Mouse (Mus musculus) forebrain, embryonic 13.5 days (tissue): ENCODE measurements around the gene Rwdd1. TPM values are rescaled to one million over a fixed set of nuclear protein-coding genes. Genes with fewer than 3 reads are reported as not detected.

Experiments used
- ATAC-seq: fragments of 200-750 bp; cut with Nextera tagmentation; 2 replicates; pipeline ENCODE4 v1.8.0; 2017
- H3K27ac ChIP-seq: fragments of 300-500 bp; sonication (generic); 2 replicates; pipeline ENCODE4 v1.5.1; 2015; ENCODE audit warnings: inconsistent platforms, mild to moderate bottlenecking, moderate library complexity
- H3K27me3 ChIP-seq: fragments of 300-500 bp; sonication (generic); 2 replicates; pipeline ENCODE4 v1.6.1; 2015; ENCODE audit warnings: mild to moderate bottlenecking, inconsistent platforms
- H3K36me3 ChIP-seq: fragments of 300-500 bp; sonication (generic); 2 replicates; pipeline ENCODE4 v1.6.1; 2015; ENCODE audit warnings: mild to moderate bottlenecking, inconsistent platforms; ENCODE audit not compliant: poor library complexity, severe bottlenecking
- H3K4me1 ChIP-seq: fragments of 300-500 bp; sonication (generic); 2 replicates; pipeline ENCODE4 v1.6.1; 2015; ENCODE audit warnings: inconsistent platforms
- H3K4me2 ChIP-seq: fragments of 300-500 bp; sonication (generic); 2 replicates; pipeline ENCODE4 v1.6.1; 2015; ENCODE audit warnings: inconsistent platforms, mild to moderate bottlenecking, moderate library complexity
- H3K4me3 ChIP-seq: fragments of 300-500 bp; sonication (generic); 2 replicates; pipeline ENCODE4 v1.5.1; 2015; ENCODE audit warnings: mild to moderate bottlenecking, inconsistent platforms
- H3K9ac ChIP-seq: fragments of 300-500 bp; sonication (generic); 2 replicates; pipeline ENCODE4 v1.6.1; 2015; ENCODE audit warnings: mild to moderate bottlenecking, inconsistent platforms
- H3K9me3 ChIP-seq: fragments of 300-500 bp; sonication (generic); replicated peaks from 2 replicates; pipeline ENCODE4 v1.6.1; 2016; ENCODE audit warnings: inconsistent platforms
- WGBS: fragments of 180-500 bp; shearing (Covaris S2); methylation state at CpG from one replicate; pipeline ENCODE4 v1.1.7; 2015; 5-methylcytosine and 5-hydroxymethylcytosine counted together
- polyA plus RNA-seq: library from polyadenylated mRNA; unstranded; fragments of >200 nt; fragmentation: Nextera tagmentation; extraction: Ambion mirVana; gene quantifications from 2 replicates; pipeline ENCODE4 v1.2.1, GENCODE M21; 2015

The Rwdd1 gene
- 144 and 170 TPM in 2 replicates for polyA plus RNA-seq

DNA sequence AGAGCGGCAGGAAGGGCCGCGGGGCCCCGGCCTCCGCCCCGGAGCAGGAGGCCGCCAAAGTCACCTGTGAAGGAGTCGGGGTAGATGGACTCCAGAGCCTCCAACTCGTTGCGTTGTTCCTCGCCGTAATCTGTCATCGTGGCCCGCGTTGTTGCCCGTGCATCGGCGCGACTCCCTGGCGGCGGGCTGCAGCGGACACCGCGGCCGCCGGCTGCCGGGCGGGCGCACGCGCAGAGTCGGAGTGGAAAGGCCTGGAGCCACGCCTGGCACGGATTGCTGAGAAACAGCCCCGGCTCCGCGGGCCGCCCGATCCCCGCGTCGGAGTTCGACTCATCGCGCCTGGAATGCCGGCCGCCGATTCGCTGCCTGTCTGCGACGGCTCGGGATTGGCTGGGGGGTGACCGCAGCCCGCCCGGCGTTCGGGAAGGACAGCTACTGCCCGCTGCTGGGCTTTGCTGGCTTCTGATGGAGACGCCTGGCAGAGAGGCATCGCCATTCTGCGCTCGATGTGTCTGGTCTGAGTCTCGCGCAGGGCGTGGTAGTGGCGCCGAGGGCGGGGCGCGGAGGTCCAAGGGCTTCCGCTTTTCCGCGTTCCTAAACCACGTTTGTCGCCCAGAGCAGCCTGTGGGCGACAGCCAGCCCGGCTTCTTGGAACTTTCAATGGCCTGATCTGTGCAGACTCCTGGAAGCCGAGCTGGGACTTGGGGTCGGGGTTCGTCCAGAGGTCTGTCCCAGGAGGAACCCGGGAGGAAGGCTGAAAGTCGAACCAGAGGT, at the start of gene Rwdd1:
Gene Rwdd1, minus strand, starts transcription at position 323 of the 774 bp plus-strand sequence.
- Histone ChIP-seq H3K4me2 (peak within 1 kb of the TSS; percentile 72), H3K36me3 (no peaks in the 10 kb centered on the region), H3K9ac (peak within 1 kb of the TSS; percentile 93), H3K27me3 (no peaks in the 10 kb centered on the region), H3K9me3 (no peaks in the 10 kb centered on the region), H3K27ac (peak within 1 kb of the TSS; percentile 88), H3K4me3 (peak within 1 kb of the TSS; percentile 75), H3K4me1 (peaks cover 20% of the 10 kb centered on the region)
- ATAC-seq: peak; percentile 100
- WGBS: under 1% methylated on average over 81 of the region's 82 CpGs

DNA sequence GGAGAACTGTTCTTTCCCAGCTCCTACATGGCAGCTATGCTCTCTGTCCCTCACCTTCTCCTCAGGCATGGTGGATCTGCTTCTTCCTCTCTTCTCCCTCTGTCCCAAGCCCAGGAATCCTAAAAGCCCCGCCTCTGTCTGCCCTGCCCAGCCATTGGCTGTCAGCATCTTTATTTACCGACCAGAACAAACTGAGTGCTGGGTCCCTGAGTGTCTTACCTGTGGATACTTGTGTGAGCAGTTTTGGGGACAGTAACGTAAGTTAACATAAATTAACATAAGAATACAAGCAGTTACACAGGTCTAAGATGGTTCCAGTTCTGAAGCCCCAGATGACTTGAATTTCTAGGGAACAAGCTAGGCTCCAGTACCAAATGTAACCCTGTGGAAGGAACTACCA, 47.2 kb upstream of the Rwdd1 start:
- Histone ChIP-seq H3K4me1 (peaks cover 10% of the 10 kb centered on the region), H3K9me3 (no peaks in the 10 kb centered on the region), H3K4me3 (no peak overlapping the region), H3K9ac (no peak overlapping the region), H3K27ac (no peak overlapping the region), H3K4me2 (no peak overlapping the region), H3K27me3 (no peaks in the 10 kb centered on the region), H3K36me3 (no peaks in the 10 kb centered on the region)
- ATAC-seq: no peak
- 62% methylated on average over 3 of the region's 3 CpGs for WGBS

DNA sequence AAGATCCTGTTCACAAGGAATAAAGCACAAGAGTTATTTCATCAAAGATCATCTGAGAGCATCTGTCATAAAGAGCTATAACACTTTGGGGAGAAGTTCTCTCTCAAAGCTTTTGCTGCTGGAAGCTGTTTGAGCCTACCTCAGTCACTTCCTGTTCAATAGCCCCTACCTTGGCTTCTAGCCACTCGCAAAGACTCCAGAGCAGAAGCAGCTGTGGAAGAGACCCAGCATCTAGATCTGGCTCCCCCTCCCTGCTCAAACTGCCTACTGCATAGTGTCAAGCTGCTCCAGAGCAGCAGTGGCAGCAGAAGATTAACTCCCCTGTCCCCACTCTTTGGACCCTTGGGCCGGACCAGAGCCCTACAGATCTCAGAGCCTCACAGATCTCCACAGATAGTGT, 34.6 kb upstream of the Rwdd1 start:
- ATAC-seq: no peak
- H3K4me1 ChIP-seq: no peaks in the 10 kb centered on the region
- no peaks in the 10 kb centered on the region for H3K36me3 ChIP-seq
- 94% methylated on average over 2 of the region's 2 CpGs for WGBS
- no peak overlapping the region for H3K4me3 ChIP-seq
- no peak overlapping the region for H3K9ac ChIP-seq
- H3K4me2 ChIP-seq: no peak overlapping the region
- no peaks in the 10 kb centered on the region for H3K9me3 ChIP-seq
- H3K27ac ChIP-seq: no peak overlapping the region
- H3K27me3 ChIP-seq: no peaks in the 10 kb centered on the region

DNA sequence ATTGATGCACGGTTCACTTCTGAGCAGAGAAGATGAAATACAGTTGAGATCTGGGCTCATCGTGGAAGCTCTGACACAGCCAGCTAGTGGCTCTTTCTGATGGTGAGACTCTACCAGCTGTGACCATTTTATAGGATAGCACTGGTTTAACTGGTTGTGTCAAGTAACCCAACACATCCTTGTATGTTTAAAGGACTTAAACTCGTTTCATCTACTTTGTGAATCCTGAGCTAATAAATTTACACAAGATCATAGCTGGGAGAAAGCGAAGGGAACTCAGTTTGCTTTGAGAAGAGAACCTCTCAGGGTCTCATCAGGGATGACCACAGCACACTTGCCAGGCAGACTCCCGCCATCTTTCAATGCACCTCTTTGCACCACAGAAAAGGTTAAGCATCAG, 24.8 kb upstream of the Rwdd1 start, which contains the start of gene Calhm4:
Gene Calhm4, minus strand, starts transcription at position 101 of the 400 bp plus-strand sequence.
- no peak for ATAC-seq
- no peaks in the 10 kb centered on the region for H3K27me3 ChIP-seq
- H3K4me3 ChIP-seq: no peak within 1 kb of the TSS
- no peak within 1 kb of the TSS for H3K27ac ChIP-seq
- no peak within 1 kb of the TSS for H3K9ac ChIP-seq
- no peaks in the 10 kb centered on the region for H3K9me3 ChIP-seq
- H3K36me3 ChIP-seq: no peaks in the 10 kb centered on the region
- 85% methylated on average over 5 of the region's 5 CpGs for WGBS
- no peak within 1 kb of the TSS for H3K4me2 ChIP-seq
- H3K4me1 ChIP-seq: no peaks in the 10 kb centered on the region

DNA sequence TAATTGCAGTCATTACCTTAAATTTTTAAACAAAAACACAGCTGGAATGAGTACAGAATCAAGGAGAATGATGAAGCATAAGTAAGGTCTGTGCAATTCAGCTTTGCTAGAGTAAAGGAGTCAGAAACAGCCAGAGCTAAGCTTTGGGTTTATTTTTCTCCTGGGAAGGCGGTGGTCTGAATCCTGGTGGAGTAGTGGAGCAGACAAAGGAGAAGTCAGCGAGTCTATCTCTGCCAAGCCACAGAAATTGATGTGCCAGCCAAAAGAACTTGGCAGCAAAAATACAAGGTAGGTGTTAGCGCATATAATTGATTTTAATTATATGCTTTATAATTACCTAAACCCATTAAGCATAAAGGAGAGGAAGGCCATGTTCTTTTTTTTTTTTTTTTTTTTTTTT, 18.0 kb upstream of the Rwdd1 start, which contains the start of gene Trappc3l:
Gene Trappc3l, plus strand, starts transcription at position 197 of the 400 bp plus-strand sequence.
- H3K9me3 ChIP-seq: no peaks in the 10 kb centered on the region
- H3K27me3 ChIP-seq: peaks cover 4% of the 10 kb centered on the region; the same call in 1 of the 2 replicates
- H3K4me3 ChIP-seq: no peak within 1 kb of the TSS
- no peaks in the 10 kb centered on the region for H3K36me3 ChIP-seq
- peak; percentile 30; the same call in 1 of the 2 replicates for ATAC-seq
- no peak within 1 kb of the TSS for H3K27ac ChIP-seq
- H3K4me1 ChIP-seq: peaks cover 5% of the 10 kb centered on the region
- H3K9ac ChIP-seq: no peak within 1 kb of the TSS
- H3K4me2 ChIP-seq: no peak within 1 kb of the TSS
- 58% methylated on average over 3 of the region's 3 CpGs for WGBS

DNA sequence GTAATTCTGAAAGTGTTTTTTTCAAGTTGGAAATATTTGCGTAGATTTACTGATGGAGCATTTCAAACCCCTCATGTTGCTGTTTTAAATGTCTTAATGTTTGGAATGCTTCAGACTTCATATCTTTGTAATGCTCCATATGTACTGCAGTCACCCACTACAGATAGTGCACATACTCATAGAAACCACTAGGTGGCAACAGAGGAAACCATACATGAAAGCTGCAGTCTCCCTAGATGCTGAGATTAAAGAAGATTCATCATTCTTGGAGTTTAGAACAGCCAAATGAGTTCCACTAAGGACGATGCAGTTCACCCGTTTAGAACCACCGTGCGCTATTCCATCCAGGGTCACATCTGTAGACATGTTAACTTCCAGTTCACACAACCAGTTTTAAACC, 17.2 kb upstream of the Rwdd1 start:
- Histone ChIP-seq H3K4me3 (no peak overlapping the region), H3K9me3 (no peaks in the 10 kb centered on the region), H3K27ac (no peak overlapping the region), H3K4me1 (peaks cover 5% of the 10 kb centered on the region), H3K27me3 (peaks cover 4% of the 10 kb centered on the region; the same call in 1 of the 2 replicates), H3K4me2 (no peak overlapping the region), H3K9ac (no peak overlapping the region), H3K36me3 (no peaks in the 10 kb centered on the region)
- ATAC-seq: peak; percentile 86
- 18% methylated on average over 5 of the region's 5 CpGs for WGBS

DNA sequence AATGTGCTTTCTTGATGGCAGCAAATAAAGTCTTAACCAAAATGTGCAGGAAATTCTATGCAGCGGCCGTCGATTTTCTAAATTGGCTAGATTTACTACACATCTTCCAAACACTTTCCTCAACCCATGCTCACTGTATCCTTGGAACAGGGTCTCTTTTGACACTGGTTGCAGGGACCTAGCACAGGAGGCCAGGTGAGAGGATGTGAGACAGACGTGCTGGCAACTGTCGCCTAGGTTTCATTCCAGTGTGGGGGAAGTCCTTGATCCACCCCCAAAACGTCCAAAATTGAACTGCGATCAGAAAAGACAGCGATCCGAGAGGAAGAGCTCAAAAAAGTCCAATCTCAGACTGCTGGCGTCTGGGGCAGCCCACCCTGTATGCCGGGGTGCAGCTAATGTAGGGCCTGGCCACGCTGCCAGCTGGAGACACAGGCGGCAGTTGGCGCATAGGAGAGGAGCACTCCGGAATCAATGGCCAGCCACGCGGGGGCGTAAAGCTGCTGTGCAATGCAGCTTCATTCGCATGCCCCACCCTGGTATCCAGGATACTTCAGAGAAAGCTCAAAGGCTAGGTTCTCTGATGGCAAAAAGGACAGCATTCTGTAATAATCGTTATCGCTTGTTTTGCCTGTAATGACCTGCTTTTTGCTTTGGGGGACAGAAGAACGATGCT, 14.3 kb upstream of the Rwdd1 start:
- Histone ChIP-seq H3K4me2 (peak overlapping the region; percentile 47), H3K9me3 (no peaks in the 10 kb centered on the region), H3K27ac (no peak overlapping the region), H3K27me3 (peaks cover 4% of the 10 kb centered on the region; the same call in 1 of the 2 replicates), H3K36me3 (no peaks in the 10 kb centered on the region), H3K4me1 (peaks cover 5% of the 10 kb centered on the region), H3K9ac (peak overlapping the region; percentile 48; the same call in 1 of the 2 replicates), H3K4me3 (no peak overlapping the region)
- peak; percentile 84 for ATAC-seq
- 22% methylated on average over 22 of the region's 22 CpGs for WGBS

DNA sequence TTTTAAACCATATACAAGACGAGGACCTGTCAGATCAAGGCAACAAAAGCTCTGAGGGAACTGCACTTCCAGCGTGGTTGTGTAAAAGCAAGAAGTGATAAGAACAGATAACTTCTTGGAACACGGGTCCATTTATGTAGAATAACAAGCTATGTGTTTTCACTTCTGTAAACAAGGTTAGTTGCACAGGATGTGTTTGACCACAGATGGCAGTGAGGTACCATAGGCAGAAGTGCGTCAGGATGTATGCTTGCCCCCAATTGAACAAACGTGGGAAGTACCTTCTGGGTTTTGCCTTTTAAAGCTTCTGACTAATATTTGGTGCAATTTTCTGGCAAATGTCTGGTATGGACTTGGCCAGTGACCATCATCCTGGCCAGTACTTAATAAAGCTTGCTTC, 10.9 kb upstream of the Rwdd1 start:
- no peak for ATAC-seq
- Histone ChIP-seq H3K27ac (no peak overlapping the region), H3K9ac (no peak overlapping the region), H3K4me3 (no peak overlapping the region), H3K4me1 (peaks cover 5% of the 10 kb centered on the region), H3K36me3 (no peaks in the 10 kb centered on the region), H3K9me3 (no peaks in the 10 kb centered on the region), H3K4me2 (no peak overlapping the region), H3K27me3 (peaks cover under 1% of the 10 kb centered on the region; the same call in 1 of the 2 replicates)
- 83% methylated on average over 5 of the region's 5 CpGs for WGBS

DNA sequence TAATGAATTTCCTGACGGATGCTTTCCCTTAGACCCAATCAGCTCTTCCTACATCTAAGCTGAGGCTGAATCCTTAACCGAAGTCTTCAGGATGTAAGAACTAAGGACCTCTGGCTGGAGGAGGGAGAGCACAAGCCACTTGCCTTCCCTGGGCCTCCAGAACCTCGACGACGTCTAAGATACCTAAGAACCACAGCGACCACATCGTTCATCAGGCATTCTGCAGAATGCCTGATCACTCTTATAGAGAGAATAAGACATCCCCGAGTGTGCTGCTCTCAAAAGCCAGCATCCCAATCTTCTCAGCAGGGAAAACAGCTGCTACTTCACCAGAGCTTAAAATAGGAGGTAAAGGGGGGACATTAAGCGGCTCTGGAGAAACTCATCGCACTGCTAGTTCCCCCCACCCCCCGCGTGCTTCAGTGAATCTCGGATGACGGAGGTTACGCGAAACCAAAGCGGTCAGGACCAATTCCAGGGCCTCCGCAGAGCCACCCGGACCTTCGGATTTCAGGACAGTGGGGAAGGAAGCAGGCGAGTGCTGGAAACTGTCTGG, 600 bp downstream of the Rwdd1 start:
- Histone ChIP-seq H3K36me3 (no peaks in the 10 kb centered on the region), H3K27ac (peak overlapping the region; percentile 88), H3K4me2 (peak overlapping the region; percentile 72), H3K27me3 (no peaks in the 10 kb centered on the region), H3K4me1 (peaks cover 20% of the 10 kb centered on the region), H3K4me3 (peak overlapping the region; percentile 75), H3K9me3 (no peaks in the 10 kb centered on the region), H3K9ac (peak overlapping the region; percentile 93)
- 1% methylated on average over 21 of the region's 21 CpGs for WGBS
- no peak; the same call in 1 of the 2 replicates for ATAC-seq

DNA sequence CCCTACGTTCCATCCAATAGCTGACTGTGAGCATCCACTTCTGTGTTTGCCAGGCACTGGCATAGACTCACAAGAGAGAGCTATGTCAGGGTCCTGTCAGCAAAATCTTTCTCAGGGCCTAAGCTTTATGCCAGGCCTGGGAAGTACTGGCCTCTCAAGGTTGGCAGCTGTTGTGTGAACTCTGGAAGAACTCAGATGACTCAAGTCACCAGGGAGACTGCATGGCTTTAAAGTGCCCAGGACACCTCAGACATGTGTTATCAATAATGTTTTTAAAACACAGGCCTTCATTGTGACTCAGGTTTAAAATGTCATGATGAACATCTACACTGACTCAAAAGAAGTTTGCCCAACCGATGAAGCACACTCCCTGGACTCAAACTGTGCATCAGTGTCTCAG, 6.2 kb downstream of the Rwdd1 start:
- Histone ChIP-seq H3K36me3 (peaks cover 19% of the 10 kb centered on the region), H3K27me3 (no peaks in the 10 kb centered on the region), H3K4me3 (no peak overlapping the region), H3K4me2 (no peak overlapping the region), H3K9ac (no peak overlapping the region), H3K9me3 (no peaks in the 10 kb centered on the region), H3K27ac (no peak overlapping the region), H3K4me1 (peaks cover 11% of the 10 kb centered on the region)
- no peak for ATAC-seq
- WGBS: 90% methylated on average over 2 of the region's 2 CpGs

DNA sequence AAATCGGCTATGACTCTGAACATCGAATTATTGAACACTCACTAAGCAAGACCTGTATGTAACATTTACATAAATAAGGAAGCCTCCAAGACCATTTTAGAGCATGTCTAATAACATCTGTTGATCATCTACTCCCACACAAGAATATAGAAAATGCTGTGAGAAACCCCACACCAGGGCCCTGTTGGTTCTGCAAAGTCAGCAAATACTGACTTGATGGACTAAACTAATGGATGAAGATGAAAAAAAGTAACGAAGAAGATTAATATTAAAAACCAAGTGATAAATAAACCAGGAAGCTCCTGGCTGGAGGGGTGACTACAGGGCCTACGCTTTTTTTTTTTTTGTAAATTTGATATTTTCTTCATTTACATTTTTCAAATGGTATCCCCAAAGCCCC, 6.8 kb downstream of the Rwdd1 start:
- H3K9ac ChIP-seq: no peak overlapping the region
- no peak overlapping the region for H3K27ac ChIP-seq
- H3K4me3 ChIP-seq: no peak overlapping the region
- H3K4me1 ChIP-seq: peaks cover 5% of the 10 kb centered on the region
- 95% methylated on average over 4 of the region's 4 CpGs for WGBS
- no peak for ATAC-seq
- peaks cover 26% of the 10 kb centered on the region for H3K36me3 ChIP-seq
- no peak overlapping the region for H3K4me2 ChIP-seq
- H3K9me3 ChIP-seq: no peaks in the 10 kb centered on the region
- no peaks in the 10 kb centered on the region for H3K27me3 ChIP-seq

DNA sequence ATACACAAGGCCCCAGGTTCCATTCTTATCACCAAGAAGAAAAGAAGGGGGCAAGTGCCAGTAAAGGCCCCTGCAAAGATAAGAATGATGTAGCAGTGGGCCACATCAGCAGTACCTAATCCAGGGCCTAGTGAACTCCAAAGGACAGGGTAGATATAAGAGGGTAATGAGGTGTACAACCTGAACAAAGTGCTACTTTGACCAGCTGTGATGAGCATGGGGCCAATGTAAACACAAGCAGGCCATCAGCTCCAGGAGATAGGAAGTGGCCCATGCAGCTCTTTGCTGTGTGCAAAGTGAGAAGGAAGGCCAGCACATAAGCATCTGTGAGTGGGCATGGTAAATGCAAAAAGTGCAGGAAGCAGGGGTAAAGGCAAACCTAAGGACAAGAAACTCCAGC, 21.0 kb downstream of the Rwdd1 start:
- no peak for ATAC-seq
- no peak overlapping the region for H3K4me2 ChIP-seq

More for the DNA sequence above, 21.0 kb downstream of the Rwdd1 start:
- H3K27ac ChIP-seq: no peak overlapping the region
- H3K36me3 ChIP-seq: peaks cover 85% of the 10 kb centered on the region
- no peaks in the 10 kb centered on the region for H3K27me3 ChIP-seq
- H3K4me3 ChIP-seq: no peak overlapping the region
- no peaks in the 10 kb centered on the region for H3K4me1 ChIP-seq
- no peaks in the 10 kb centered on the region for H3K9me3 ChIP-seq
- no peak overlapping the region for H3K9ac ChIP-seq
